Mouse (Mus musculus): ENCODE measurements around the gene Caml. TPM values are rescaled to one million over a fixed set of nuclear protein-coding genes. Genes with fewer than 3 reads are reported as not detected.

The Caml gene
- polyA plus RNA-seq (2012) = 56.9 and 76.9 TPM in 2 replicates

GRCm38 (mm10) chr13:55622649-55623541 is at the start of gene Caml:
Gene Caml (plus strand): TSS chr13:55623005.

GRCm38 (mm10) chr13:55573432-55573831 is 49.4 kb upstream of the Caml start, which contains the start of gene Tmed9:
Gene Tmed9 (plus strand): TSS chr13:55573732.

GRCm38 (mm10) chr13:55599566-55600540 is 23.0 kb upstream of the Caml start, which contains the start of gene B4galt7:
Gene B4galt7 (plus strand): TSS chr13:55599896.

GRCm38 (mm10) chr13:55634639-55635127 is 11.9 kb downstream of the Caml start, which contains the start of gene Ddx46:
Gene Ddx46 (plus strand): TSS chr13:55635027.

Other genes starting within 250 kb of the Caml start
- gene Slc34a1, start 224.8 kb upstream of the Caml start, polyA plus RNA-seq (2012) = 0.29 and 0.36 TPM in 2 replicates
- not detected in 2 replicates for gene Pfn3, start 207.8 kb upstream of the Caml start, polyA plus RNA-seq (2012)
- 0.49 TPM in 1 of 2 replicates, not detected in the other for gene F12, start 196.2 kb upstream of the Caml start, polyA plus RNA-seq (2012)
- 84.4 and 86.7 TPM in 2 replicates for gene Grk6, start 177.9 kb upstream of the Caml start, polyA plus RNA-seq (2012)
- gene Prr7, start 158.7 kb upstream of the Caml start, polyA plus RNA-seq (2012) = 17.3 and 18.6 TPM in 2 replicates
- gene Dbn1, start 134.9 kb upstream of the Caml start, polyA plus RNA-seq (2012) = 6.1 and 8.7 TPM in 2 replicates
- gene Pdlim7, start 109.3 kb upstream of the Caml start, polyA plus RNA-seq (2012) = 79.3 and 93.6 TPM in 2 replicates
- gene Dok3, start 93.7 kb upstream of the Caml start, polyA plus RNA-seq (2012) = 193 and 354 TPM in 2 replicates
- gene Ddx41, start 86.3 kb upstream of the Caml start, polyA plus RNA-seq (2012) = 108 and 132 TPM in 2 replicates
- 99.9 and 120 TPM in 2 replicates for gene Fam193b, start 51.9 kb upstream of the Caml start, polyA plus RNA-seq (2012)
- 247 and 261 TPM in 2 replicates for gene Tmed9, start 49.3 kb upstream of the Caml start, polyA plus RNA-seq (2012)
- gene B4galt7, start 23.1 kb upstream of the Caml start, polyA plus RNA-seq (2012) = 31.0 and 33.7 TPM in 2 replicates
- 21.0 and 37.2 TPM in 2 replicates for gene Ddx46, start 12.0 kb downstream of the Caml start, polyA plus RNA-seq (2012)
- 19.1 and 19.5 TPM in 2 replicates for gene B230219D22Rik, start 70.1 kb downstream of the Caml start, polyA plus RNA-seq (2012)
- 26.2 and 27.5 TPM in 2 replicates for gene Txndc15, start 91.6 kb downstream of the Caml start, polyA plus RNA-seq (2012)
- gene Pcbd2, start 104.4 kb downstream of the Caml start, polyA plus RNA-seq (2012) = 57.3 and 57.7 TPM in 2 replicates
- gene Catsper3, start 161.6 kb downstream of the Caml start, polyA plus RNA-seq (2012) = not detected in 2 replicates
- 0.09 TPM in 1 of 2 replicates, not detected in the other for gene Pitx1, start 213.2 kb downstream of the Caml start, polyA plus RNA-seq (2012)

Data from megakaryocyte-erythroid progenitor cell, adult 5 weeks (primary cell).